20 mouse cellular contexts compared by ENCODE assay signal in the genomic region with DNA sequence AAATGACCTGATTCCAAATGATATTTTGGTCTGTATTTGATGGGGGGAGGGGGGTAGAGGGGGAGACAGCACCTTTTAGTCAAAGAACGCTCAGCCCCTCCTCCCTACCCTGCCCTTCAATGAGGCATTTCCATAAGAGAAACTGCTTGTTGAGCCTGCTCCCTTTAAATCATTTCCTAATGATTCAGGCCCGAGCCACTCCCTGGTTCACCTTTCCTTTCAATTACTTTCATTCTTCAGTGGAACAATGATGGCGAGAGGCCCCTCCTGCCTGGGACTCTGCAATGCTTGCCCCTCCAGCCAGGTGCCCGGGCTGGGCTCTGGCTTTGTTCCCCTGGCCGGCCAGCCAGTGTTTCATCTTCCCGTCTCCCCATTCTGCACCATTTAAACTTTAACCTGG.
"Had no signal": no experiment of that assay in that cellular context is flagged by ENCODE, and none has a peak within 500 bp of the region (broad histone marks: within the 10 kb centered on the region; RNA-seq: fewer than 3 reads in every experiment).

No protein-coding gene starts in this region.

- H3K4me2 ChIP-seq: limb, embryonic 12.5 days; limb, embryonic 15.5 days; liver, embryonic 11.5 days; lung, embryonic 15.5 days; midbrain, embryonic 12.5 days; neural tube, embryonic 13.5 days had no signal

- H3K36me3 ChIP-seq: limb, embryonic 12.5 days; limb, embryonic 15.5 days; lung, embryonic 15.5 days; midbrain, embryonic 12.5 days; neural tube, embryonic 13.5 days had no signal

- DNase-seq: kidney, adult 2 months; kidney, postnatal 14 days; left cerebral cortex, postnatal 4 days; liver, postnatal 0 days; lung, postnatal 10 days; lung, postnatal 4 days; right cerebral cortex, adult 18-20 months; right cerebral cortex, postnatal 14 days; right cerebral cortex, postnatal 4 days; thymus, adult 2 months; thymus, postnatal 14 days had no signal

- H3K27ac ChIP-seq: limb, embryonic 12.5 days; limb, embryonic 15.5 days; liver, embryonic 14.5 days; lung, embryonic 15.5 days; midbrain, embryonic 12.5 days; neural tube, embryonic 13.5 days had no signal

- H3K9ac ChIP-seq: limb, embryonic 12.5 days; limb, embryonic 15.5 days; liver, embryonic 14.5 days; liver, postnatal 0 days; lung, embryonic 15.5 days; midbrain, embryonic 12.5 days; neural tube, embryonic 13.5 days had no signal

- ATAC-seq: intestine, postnatal 0 days; liver, postnatal 0 days had no signal

- H3K9me3 ChIP-seq: limb, embryonic 12.5 days; limb, embryonic 15.5 days; lung, embryonic 15.5 days; midbrain, embryonic 12.5 days; neural tube, embryonic 13.5 days had no signal

- H3K4me3 ChIP-seq: limb, embryonic 12.5 days; limb, embryonic 15.5 days; lung, embryonic 15.5 days; midbrain, embryonic 12.5 days; myocyte; neural tube, embryonic 13.5 days had no signal

- H3K27me3 ChIP-seq: limb, embryonic 12.5 days; limb, embryonic 15.5 days; lung, embryonic 15.5 days; midbrain, embryonic 12.5 days; neural tube, embryonic 13.5 days had no signal

- H3K4me1 ChIP-seq: limb, embryonic 15.5 days; lung, embryonic 15.5 days; midbrain, embryonic 12.5 days; neural tube, embryonic 13.5 days had no signal
